Mouse (Mus musculus) cortical plate, adult 2 months (tissue): ENCODE measurements at regions not wholly inside any gene's neighbourhood (a gene's known extent, or its start where the extent isn't known, plus 50 kb on each side); places are given as distances from the start of the nearest gene placed in this dataset.

ENCODE experiments used
- CTCF ChIP-seq: fragments of 200-500 bp; IDR thresholded peaks from 2 replicates; pipeline ENCODE4 v1.5.1; 2011; ENCODE audit warnings: mild to moderate bottlenecking, control low read depth, low read length; ENCODE audit not compliant: insufficient read depth; ENCODE audit errors: extremely low read depth
- POLR2A ChIP-seq: fragments of 200-500 bp; IDR thresholded peaks from 2 replicates; pipeline ENCODE4 v1.6.1; 2011; ENCODE audit warnings: mild to moderate bottlenecking, low read length, control low read depth; ENCODE audit not compliant: insufficient read depth; ENCODE audit errors: extremely low read depth

DNA sequence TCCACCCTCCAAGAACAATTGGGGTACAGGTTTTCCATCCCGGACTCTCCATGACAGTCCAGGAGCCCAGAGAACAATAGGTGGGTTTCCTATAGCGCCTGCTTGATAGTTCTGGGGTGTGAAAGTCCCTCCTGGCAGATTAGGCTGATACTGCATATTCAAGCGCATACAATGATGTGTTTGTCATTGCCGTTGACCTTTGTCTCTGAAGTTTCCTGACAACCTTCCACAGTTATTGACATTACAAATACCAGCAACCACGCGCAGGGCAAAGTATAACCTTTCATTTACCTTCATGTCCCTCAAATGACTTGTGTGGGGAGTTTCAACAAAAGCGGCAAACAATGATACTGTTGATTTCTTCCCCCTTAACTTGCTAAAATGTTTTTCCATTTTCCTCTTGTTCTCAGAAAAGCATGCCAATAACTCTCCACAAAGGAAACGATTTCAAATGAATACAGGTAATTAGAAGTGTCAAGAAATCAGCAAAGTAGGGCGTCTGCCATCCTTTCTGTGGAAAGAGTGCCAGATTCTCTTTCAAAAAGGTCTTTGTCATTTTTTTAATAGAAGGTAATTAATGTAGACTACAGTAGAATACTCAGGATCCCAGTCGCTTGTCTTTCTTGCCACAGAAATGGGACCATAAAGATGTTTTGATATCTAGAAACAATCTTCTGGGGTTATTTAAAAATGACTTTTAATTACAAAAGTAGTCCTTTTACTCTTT is 60.9 kb upstream of the BC052040 start:
- TF ChIP-seq CTCF (no peak), POLR2A (no peak)
